Mouse (Mus musculus) WW6 (cell line): ENCODE results near the gene Hepacam.

Experiments
- DNase-seq: peaks from one replicate; pipeline ENCODE4 v3.0.0-alpha.2; 2013; ENCODE audit warnings: low read depth, low spot score

Gene Hepacam

DNA sequence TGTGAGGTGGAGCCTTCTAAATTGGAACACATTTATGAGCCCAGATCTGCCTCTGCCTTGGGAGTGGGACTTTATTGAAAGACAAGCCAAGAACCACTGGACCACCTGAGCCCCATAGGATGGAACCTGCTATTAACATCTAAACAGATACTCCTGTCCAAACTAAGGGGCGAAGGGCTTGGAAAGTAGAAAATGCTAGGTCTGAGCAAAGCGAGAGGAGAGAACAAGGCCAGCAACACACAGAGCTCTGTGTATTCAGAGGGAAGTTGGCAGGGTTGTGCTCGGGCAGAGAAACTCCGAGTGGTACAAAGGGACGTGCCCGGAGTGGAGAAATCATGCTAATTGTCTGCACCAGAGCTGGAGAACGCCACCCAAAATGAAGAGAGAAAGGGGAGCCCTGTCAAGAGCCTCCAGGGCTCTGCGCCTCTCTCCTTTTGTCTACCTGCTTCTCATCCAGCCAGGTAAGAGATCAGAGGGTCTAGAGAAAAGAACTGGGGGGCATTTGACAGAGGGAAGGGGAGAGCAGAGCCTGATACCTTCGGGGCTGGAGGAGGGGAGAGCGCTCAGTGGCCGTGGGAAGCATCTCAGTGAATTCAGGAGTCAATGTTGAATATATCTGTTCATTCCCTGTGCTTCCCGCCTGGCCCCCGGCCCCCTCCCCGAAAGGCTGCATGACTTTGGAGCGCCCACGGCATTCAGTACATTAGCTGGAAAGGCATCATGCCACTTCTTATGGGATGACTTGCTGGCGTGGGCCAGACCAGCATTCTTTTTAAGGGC is at the start of gene Hepacam:
Gene Hepacam (plus strand): TSS at position 51 of the 780 bp plus-strand sequence.
- DNase-seq, result no peak

DNA sequence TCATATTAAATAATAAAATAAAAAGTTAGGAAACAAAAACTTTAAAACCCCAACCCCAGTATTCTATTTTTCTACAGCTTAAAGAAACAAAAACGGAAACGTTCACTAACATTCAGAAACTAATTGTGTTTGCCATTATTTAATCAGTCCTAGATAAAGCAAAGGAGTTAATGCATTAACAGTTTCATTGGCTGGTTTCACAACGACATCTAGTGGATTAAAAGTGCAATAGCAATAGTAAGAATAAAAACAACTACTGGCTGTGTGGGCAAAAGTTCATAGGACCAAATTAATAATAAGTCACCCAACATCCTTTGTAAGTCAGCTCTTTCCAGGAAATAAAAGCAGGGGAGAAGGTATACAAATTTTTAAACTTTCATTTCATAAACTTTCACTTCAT is 37.7 kb upstream of the Hepacam start:
- DNase-seq, result no peak

DNA sequence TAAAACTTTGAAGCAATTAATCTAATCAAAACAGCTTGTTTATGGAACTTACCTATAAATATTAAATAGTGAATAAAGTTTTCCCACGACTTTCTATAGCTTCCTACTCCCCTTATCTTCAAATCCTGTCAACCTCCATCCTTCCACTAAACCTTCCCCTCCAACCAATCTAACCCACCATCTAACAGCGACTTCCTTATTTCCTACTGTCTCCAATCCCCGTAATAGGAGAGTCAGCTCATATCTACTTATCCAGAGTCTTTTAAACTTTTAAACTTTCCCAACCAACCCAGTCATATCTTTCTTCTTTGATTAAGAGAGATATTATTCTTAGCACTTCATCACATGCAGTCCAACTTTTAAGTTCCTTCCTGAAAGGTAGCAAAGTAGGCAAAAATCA is 21.7 kb upstream of the Hepacam start:
- no peak for DNase-seq

DNA sequence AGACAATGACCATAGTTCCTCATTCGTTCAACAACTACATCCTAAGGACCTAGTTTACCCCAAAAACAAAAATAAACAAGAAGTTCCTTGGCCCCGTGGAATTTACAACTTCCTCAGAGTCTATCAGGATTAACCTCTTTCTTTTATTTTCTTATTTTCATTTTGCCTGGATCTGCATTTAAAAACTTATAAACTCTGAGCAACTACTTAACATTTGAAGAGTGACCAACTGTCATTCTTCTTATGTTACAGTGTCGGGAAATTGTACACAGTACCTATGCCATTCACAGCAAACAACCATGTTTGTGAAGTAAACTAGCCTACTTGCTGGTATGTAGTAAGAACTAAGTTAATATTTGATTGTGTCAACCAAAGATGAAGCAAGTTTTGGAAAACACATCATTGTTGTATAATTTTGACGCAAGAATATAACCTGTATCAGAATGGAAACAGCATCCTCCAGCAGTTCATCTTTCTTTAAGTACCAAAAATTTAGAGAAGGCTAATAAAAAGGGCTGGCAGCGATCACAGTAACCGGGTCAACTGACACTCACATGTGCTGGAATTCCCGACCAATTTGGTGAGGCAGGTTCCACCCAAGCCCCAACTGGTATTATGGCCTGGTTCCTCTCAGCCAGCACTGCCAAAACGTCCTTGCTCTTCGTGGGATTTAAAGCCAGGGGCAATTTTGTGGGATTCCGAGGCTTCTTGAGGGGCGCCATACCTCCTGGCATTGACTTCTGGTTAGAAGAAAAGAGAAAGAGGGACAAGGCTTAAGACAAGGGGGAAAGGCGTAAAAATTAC is 19.8 kb upstream of the Hepacam start:
- DNase-seq, result no peak

DNA sequence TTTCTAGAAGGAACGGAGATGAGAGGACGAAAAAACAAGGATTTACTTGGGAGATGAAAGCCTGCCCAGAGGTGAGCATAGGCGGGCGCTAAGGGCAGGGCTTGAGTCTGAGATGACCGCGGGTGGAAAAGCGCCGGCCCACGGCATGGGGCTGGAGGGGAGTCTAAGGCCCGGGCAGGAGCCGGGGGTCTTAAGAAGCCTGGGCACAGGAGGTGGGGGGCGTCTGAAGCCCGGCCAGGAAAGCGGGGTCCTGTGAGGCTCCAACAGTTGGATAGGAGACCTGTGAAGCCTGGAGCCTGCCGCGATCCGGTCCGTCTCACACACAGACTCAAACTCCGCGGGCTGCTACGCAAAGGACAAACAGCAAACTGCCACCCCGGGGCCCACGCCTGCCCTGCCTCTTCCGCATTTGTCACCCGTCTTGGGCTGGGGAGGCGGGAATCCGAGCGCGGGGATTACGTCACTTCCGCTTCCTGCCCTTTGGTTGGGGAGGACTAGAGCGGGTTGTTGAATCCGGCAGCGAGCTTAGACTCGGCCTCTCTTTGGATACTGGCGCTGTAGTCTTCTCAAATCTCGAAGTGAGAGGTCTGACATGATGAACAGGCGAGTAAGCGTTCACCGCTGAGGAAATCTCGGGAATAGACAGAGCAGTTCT is 19.0 kb upstream of the Hepacam start, which contains the start of gene Ccdc15:
Gene Ccdc15 (minus strand): TSS at position 445 of the 655 bp plus-strand sequence.
- DNase-seq, result peak; percentile 84

DNA sequence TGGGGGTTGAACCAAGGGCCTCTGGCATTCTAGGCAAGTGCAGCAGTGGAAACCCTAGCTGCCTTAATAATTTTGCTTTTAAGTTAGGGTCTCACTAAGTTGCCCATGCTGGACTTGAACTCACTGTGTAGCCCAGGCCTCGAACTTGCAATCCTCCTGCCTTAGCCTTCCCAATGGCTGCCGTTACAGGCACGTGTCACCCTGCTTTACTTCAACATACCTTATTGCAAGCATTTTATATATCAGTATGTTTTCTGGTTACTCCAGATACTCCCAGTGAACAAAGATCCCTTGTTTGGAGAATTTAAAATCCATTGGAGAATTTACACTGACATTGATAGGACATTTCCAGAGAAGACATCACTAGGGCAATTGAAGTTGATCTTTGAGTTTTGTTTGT is 18.1 kb upstream of the Hepacam start:
- no peak for DNase-seq

DNA sequence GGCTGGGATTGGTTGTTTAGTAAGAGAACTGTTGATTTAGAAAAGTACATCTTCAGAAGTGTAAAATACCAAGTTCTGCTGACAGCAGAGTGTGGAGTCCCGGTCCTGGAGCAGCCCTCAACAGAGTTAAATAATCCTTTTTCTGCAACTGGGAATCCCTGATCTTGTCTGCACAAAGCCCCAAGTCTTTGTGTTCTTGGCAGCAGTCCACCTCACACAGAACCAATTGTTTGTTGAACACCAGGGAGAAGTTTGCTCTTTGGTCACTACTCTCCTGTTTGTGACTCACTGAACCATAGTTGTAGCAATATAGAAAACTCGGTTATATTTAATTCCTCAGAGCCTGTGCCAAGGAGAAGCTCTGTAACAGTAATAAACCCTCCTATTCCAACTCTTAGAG is 15.9 kb upstream of the Hepacam start:
- DNase-seq, result no peak

DNA sequence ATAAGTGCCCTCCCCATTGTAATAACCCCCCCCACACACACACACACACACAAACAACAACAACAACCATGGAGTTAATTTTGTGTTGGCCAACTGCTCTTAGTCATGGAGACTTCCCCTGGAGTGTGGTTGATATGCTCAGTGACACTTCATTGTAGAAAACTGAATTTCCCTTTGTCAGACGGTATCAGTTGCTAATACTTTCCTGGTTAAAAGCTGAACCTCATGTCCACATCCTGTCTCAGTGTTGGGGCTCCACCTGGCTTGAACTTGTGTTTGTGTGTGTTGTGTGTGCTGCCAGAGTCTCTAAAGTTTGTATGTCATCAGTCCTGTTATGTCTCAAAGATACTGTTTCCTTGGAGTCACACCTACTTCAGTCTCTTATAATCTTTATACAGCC is 12.7 kb upstream of the Hepacam start:
- no peak for DNase-seq

DNA sequence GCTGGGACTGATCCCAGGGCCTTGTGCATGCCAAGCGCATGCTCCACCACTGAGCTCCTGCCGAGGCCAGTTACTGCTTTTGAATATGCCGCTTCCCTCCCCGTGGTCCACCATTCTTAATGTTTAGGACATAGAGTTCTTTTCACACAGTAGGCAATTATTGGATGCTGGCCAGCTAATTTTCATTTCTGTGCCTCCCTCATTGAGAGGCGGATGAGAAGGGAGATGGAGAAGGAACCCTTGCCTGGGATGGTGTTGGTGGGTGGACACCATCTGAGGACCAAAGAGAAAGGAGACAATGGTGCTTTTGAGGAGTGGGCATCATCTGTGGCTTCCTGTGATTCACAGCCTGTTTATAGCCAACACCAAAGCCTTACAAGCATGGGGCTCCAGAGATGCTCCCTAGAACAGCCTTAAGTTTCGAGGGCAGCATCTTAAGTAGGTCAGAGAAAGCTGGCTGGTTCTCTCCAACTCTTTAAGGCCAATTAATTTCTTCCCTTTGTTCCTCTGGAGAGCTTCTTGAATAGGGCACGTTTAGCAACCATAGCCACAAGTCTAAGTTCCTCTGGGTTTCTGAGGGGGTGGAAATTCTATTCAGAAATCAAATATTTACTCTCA is 8.3 kb upstream of the Hepacam start:
- no peak for DNase-seq

DNA sequence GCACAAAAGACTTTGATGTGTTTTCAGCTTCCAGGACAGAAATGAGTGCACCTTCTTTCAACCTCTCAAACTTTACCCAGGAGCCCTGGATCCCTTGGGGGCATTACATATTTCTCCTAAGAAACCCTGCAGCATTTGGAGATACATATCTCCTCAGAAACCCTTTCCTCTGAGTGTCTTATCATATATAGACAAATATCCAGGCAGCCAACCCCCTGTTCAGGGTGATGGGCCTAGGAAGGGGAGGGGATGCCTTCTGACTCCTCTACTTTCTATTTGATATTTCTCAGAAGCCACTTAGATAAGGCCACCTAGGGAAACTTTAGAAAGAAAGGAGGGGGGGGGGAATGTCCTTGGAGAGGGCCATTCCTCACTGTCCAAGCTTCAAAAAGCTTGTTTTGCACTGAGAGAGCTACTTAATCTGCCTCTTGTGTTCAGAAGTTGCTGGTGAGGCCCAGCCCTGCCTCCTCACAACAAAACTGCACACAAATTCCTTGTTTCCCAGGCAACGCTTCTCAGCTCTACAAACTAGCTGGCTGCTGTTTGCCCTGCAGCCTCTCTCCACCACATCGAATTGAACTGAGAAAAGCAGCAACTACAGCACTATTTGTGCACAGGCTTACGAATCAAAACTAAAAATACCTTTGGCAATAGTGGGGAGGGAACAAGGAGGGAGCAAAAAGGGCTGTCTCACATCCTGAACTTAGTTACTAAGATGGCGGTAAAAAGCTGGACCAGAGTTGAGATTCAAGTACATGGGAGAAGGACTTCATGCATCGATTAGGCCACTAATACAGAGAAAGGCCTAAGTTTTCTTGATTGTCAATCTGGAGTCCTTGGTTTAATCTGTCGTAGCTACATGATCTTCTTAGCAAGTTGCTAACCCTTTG is 7.6 kb upstream of the Hepacam start:
- no peak for DNase-seq

DNA sequence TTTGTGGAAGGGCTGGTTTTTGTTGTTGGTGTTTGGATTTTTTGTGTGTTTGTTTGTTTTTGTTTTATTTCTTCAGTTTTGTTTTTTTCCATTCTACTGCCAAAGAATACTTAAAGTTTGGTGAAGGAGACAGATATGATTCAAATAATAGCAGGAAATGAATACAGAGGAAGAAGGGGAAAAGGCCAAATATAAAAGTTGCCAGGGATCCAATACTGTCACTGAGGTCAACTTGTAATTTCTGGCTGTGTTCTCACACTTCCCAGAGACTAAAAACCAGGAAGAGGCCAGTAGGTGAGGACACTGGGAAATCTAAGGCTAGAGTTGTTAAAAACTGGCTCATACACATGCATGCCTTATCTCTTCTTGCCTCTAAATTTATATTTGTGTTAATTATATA is 5.1 kb upstream of the Hepacam start:
- no peak for DNase-seq

DNA sequence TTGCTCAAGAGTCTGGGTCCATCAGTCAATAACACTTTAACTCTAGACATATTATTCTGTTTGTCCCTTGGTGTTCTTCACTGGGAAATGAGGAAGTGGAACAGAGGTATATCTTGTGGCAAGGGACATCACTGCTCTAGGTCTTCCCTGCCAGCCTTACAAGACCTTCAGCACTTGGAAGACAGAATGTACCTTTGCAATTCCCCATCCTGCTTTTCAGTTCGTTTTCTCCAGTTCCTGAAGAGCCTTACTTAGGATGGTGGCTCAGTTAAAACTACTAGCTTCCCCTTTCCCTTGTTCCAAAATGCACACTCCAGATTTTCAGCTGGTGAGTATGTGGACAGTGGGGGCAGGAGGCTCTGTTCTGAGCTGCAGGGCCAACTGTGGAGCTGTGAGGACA is 4.3 kb upstream of the Hepacam start:
- no peak for DNase-seq

DNA sequence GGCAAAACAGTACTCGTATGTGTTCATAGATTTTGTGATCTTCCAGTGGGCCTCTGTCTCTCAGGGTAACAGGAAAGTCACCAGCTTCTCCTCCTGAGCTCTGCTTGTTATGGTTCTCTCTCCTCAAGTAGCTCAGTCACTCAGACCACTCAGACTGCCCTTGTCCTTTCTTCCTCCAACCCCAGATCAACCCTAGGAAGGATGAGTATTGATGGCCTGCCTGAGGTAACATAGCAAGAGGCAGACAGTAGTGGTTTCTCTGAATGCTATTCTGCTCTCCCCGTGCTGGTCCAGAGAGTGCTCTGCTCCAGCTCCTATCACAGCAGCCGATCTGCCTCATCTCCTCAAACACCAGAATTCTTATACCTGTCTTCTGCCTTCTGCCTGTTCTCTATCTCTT is 3.6 kb upstream of the Hepacam start:
- no peak for DNase-seq

DNA sequence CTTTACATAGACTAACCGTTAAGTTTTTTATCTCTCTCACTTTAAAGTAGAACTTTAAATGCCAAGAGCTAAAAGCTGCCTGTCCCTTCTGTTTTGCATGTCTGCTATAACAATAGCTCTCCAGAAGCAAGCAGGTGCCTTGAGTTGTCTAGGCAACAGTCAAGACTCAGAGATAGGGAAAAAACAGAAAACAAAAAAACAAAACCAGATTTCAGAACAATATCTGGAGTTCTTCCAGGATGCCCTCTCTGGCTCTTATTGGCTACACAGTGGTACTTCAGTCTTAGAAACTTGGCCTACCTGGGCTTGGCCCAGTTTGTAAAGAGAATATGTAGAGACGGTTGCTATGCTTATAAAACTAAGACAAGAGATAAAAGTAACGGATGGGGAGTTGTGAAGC is 2.8 kb upstream of the Hepacam start:
- DNase-seq, result no peak

DNA sequence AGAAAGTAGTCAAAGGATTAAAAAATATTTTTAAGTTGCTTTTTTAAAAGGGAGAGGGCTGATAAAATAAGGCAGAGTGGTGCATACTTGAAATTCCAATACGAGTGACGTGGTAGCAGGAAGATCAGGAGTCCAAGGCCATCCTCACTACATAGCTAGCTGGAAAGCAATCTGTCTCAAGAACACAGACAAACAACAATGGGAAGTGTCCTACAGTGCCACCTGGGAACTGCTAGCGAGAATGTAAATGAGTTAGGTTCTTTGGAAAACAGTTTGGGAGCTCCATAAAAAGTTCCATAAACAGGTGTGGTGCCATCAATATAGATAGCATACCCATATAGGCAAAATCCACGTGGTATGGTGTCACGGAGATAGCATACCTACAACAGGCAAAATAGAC is 1.4 kb upstream of the Hepacam start:
- DNase-seq, result no peak

DNA sequence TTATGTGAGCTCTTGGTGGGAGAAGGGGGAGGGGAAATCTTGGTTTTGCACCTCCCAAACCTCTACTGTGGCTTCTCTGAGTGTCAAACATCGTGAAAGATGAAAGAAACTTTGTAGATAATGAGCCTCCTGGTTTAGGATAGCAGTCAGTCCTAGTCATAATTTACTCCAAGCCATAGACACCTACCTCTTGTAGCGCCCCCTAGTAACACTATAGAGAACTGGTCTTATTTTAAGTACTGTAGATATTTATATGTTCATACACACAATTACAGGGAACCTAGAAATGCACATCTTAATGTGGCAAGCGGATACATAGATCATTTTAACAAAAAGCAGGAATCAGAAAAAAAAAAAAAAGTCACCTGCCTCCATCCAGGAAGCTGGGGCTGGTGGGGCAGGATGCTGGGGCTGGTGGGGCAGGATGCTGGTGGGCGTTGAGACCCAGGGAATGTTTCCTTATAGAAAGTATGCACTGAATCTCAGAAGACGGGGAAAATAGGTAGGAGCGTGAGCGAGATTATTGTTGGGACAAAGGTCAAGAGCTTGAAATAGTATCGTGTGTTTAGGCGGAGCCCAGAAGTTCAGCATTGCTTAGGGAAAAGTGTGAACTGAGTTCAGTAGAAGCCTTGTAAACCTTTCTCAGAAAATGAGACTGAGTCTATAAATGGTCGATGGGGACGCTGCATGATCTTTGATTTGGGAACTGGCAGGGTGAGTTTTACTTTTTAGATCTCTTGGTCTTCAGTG is 1.1 kb downstream of the Hepacam start:
- DNase-seq, result no peak

DNA sequence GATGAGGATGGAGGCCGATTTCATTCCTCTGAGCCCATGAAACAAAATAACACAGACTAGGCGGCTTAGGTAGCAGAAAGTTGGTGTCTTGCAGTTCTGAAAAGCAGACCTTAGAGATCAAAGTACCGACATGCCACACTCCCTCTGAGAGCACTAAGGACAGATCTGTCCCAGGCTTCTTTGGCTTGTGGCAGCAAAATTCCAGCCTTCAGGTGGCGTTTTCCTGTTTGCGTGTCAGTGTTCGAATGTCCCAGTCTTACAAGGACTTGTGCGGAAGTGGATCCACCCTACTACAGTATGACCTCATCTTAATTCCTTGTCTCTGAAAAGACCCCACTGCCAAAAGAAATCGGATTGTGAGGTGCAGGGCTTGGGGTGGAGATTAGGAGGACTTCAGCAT is 1.7 kb downstream of the Hepacam start:
- no peak for DNase-seq

DNA sequence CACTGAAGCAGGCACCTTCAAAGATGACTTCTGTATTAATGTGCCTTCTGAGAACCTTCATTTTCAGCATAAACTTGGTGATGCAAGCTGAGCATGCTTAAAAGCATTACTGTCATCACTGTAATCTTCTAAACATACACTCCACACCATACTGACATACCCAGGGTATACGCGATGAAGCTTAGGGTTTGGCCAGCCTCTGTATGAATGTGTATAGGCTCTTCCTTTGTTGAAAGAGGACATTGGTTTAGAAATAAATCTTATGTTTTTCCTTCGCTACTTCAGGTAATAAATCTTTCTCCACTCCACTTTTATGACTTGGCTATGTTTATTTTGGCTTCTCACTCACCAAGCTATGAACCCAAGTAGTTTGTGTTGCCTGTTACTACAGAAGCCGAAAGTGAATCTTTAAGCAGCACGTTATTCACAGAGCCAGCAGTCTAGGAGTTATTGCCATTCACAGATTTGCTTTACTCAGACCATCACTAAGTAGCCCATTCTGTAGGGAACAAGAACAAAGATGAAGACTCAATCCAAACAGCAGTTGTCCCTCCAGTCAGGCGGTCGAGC is 4.2 kb downstream of the Hepacam start:
- DNase-seq, result no peak

DNA sequence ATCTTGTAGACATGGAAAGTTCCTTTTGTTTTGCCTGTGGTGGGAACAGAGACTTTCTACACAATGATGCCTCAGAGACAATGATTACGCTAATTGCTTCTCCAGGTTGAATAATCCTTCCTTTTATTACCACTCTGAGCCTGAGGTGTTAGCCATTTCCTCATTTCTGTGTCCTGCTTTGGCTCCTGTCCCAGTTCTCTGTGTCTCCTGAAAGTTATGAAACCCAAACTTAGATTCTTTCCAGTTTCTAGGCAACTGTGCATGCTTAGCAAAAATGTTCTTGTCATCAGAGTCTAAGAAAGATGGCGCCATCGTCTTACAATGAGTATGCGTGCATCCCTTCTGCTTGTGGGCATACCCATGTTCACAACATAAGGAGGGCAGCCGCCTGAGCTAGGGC is 8.6 kb downstream of the Hepacam start:
- no peak for DNase-seq

DNA sequence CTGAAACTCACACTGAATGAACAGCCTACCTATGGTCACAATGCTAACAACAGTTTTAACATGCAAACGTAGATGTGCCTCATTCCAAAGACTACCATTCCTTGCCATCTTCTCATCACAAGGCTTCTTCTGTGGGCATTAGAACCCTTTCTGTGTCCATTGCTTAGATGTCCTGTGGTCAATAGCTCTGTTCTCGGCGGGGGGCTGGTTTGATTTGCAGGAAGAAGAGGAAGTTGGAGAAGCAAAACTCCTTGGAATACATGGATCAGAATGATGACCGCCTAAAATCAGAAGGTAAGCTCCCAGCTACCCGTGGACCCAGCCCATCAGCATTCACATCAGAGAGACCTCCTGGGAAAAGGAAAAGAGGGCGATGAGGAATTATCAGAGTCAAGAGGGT is 16.0 kb downstream of the Hepacam start:
- no peak for DNase-seq
